Mouse (Mus musculus) MEL (cell line): ENCODE measurements around the gene Shtn1. TPM values are rescaled to one million over a fixed set of nuclear protein-coding genes. Genes with fewer than 3 reads are reported as not detected.

Experiments used
- DNase-seq: peaks from one replicate; pipeline ENCODE4 v3.0.0; 2011; ENCODE audit warnings: low read depth, low spot score
- H3K27ac ChIP-seq: 2 replicates; pipeline ENCODE4 v1.5.1; 2012; ENCODE audit warnings: low read depth, mild to moderate bottlenecking, control low read depth, low read length, moderate library complexity; ENCODE audit not compliant: control insufficient read depth
- H3K27me3 ChIP-seq, 2 experiments: fragments of 150-350 bp in 1 of 2; sonication (generic) in 1 of 2; 2 replicates each; pipeline ENCODE4 v1.6.1; 2012; ENCODE audit warnings: low read length in 2 of 2, mild to moderate bottlenecking in 2 of 2, improper control_type of control experiment in 1 of 2, moderate library complexity in 1 of 2; ENCODE audit not compliant: insufficient read depth in 2 of 2, control insufficient read depth in 1 of 2
- H3K36me3 ChIP-seq, 2 experiments: 2 replicates each; pipeline ENCODE4 v1.6.1; 2012 to 2014; ENCODE audit warnings: low read length in 2 of 2, improper control_type of control experiment in 1 of 2, inconsistent platforms in 1 of 2, mild to moderate bottlenecking in 1 of 2; ENCODE audit not compliant: insufficient read depth in 2 of 2, control insufficient read depth in 1 of 2
- H3K4me1 ChIP-seq, 2 experiments: fragments of 150-350 bp in 1 of 2; sonication (generic) in 1 of 2; 2 replicates each; pipeline ENCODE4 v1.6.1; 2012; ENCODE audit warnings: low read length in 2 of 2, improper control_type of control experiment in 1 of 2, mild to moderate bottlenecking in 1 of 2; ENCODE audit not compliant: insufficient read depth in 2 of 2, control insufficient read depth in 1 of 2
- H3K4me3 ChIP-seq, 2 experiments: fragments of 150-350 bp in 1 of 2; sonication (generic) in 1 of 2; 2 replicates each; pipeline ENCODE4 v1.5.1; 2012; ENCODE audit warnings: low read depth in 2 of 2, low read length in 2 of 2, mild to moderate bottlenecking in 2 of 2, moderate library complexity in 2 of 2, control low read depth in 1 of 2, improper control_type of control experiment in 1 of 2; ENCODE audit not compliant: control insufficient read depth in 1 of 2, insufficient read depth in 1 of 2
- H3K79me2 ChIP-seq: 2 replicates; pipeline ENCODE4 v1.6.1; 2012; ENCODE audit warnings: mild to moderate bottlenecking, low read length, moderate library complexity; ENCODE audit not compliant: control insufficient read depth, poor library complexity, insufficient read depth
- H3K9ac ChIP-seq: 2 replicates; pipeline ENCODE4 v1.6.1; 2012; ENCODE audit warnings: low read depth, mild to moderate bottlenecking, control low read depth, low read length, moderate library complexity; ENCODE audit not compliant: control insufficient read depth, poor library complexity, severe bottlenecking
- H3K9me3 ChIP-seq: fragments of 150-350 bp; sonication (generic); replicated peaks from 2 replicates; pipeline ENCODE4 v1.6.1; 2012; ENCODE audit warnings: mild to moderate bottlenecking, low read length, improper control_type of control experiment, moderate library complexity; ENCODE audit not compliant: insufficient read depth
- BHLHE40 ChIP-seq: IDR thresholded peaks from 2 replicates; pipeline ENCODE4 v1.6.1; 2012; ENCODE audit warnings: low read depth, mild to moderate bottlenecking, inconsistent platforms, low read length, improper control_type of control experiment, borderline replicate concordance
- CHD1 ChIP-seq: IDR thresholded peaks from 2 replicates; pipeline ENCODE4 v1.6.1; 2012; ENCODE audit warnings: low read depth, mild to moderate bottlenecking, inconsistent platforms, low read length, improper control_type of control experiment
- CHD2 ChIP-seq: IDR thresholded peaks from 2 replicates; pipeline ENCODE4 v1.6.1; 2011; ENCODE audit warnings: low read length, improper control_type of control experiment
- CTCF ChIP-seq, 3 experiments: IDR thresholded peaks in 2 of 3; conservative IDR thresholded peaks in 1 of 3; 2 replicates each; pipeline ENCODE4 v1.5.1; 2011 to 2012; ENCODE audit warnings: low read length in 3 of 3, low read depth in 2 of 3, mild to moderate bottlenecking in 2 of 3, improper control_type of control experiment in 1 of 3, inconsistent platforms in 1 of 3, mixed read lengths in 1 of 3, moderate library complexity in 1 of 3; ENCODE audit not compliant: control insufficient read depth in 1 of 3, insufficient read depth in 1 of 3, poor library complexity in 1 of 3, severe bottlenecking in 1 of 3
- GABPA ChIP-seq: IDR thresholded peaks from 2 replicates; pipeline ENCODE4 v1.6.1; 2012; ENCODE audit warnings: low read depth, mild to moderate bottlenecking, inconsistent platforms, low read length, improper control_type of control experiment, moderate library complexity
- GATA1 ChIP-seq: IDR thresholded peaks from 2 replicates; pipeline ENCODE4 v1.6.1; 2011; ENCODE audit warnings: low read depth, low read length, improper control_type of control experiment
- JUND ChIP-seq: IDR thresholded peaks from 2 replicates; pipeline ENCODE4 v1.6.1; 2011; ENCODE audit warnings: low read depth, mild to moderate bottlenecking, improper control_type of control experiment, low read length
- KAT2A ChIP-seq: conservative IDR thresholded peaks from 2 replicates; pipeline ENCODE4 v1.6.1; 2012; ENCODE audit warnings: low read depth, low read length, improper control_type of control experiment, inconsistent platforms
- MEF2A ChIP-seq: IDR thresholded peaks from 2 replicates; pipeline ENCODE4 v1.6.1; 2014; ENCODE audit warnings: low read depth, mild to moderate bottlenecking, inconsistent platforms, low read length, improper control_type of control experiment; ENCODE audit not compliant: poor library complexity, insufficient replicate concordance, severe bottlenecking; ENCODE audit errors: extremely low read depth
- MYB ChIP-seq: IDR thresholded peaks from 2 replicates; pipeline ENCODE4 v1.6.1; 2011; ENCODE audit warnings: mild to moderate bottlenecking, low read depth, low read length, improper control_type of control experiment
- MYC ChIP-seq: IDR thresholded peaks from 2 replicates; pipeline ENCODE4 v1.6.1; 2011; ENCODE audit warnings: low read depth, mild to moderate bottlenecking, low read length, improper control_type of control experiment, moderate library complexity
- NELFE ChIP-seq: IDR thresholded peaks from 2 replicates; pipeline ENCODE4 v1.6.1; 2011; ENCODE audit warnings: low read depth, low read length, improper control_type of control experiment
- NRF1 ChIP-seq: IDR thresholded peaks from 2 replicates; pipeline ENCODE4 v1.6.1; 2014; ENCODE audit warnings: low read depth, mild to moderate bottlenecking, inconsistent platforms, low read length, improper control_type of control experiment, moderate library complexity; ENCODE audit not compliant: poor library complexity, insufficient read depth, severe bottlenecking
- POLR2A ChIP-seq, 2 experiments: IDR thresholded peaks; 2 replicates each; pipeline ENCODE4 v1.6.1; 2011 to 2012; ENCODE audit warnings: low read length in 2 of 2, mild to moderate bottlenecking in 2 of 2, control low read depth in 1 of 2, improper control_type of control experiment in 1 of 2, low read depth in 1 of 2, moderate library complexity in 1 of 2; ENCODE audit not compliant: control insufficient read depth in 1 of 2, insufficient read depth in 1 of 2, poor library complexity in 1 of 2
- RAD21 ChIP-seq: IDR thresholded peaks from 2 replicates; pipeline ENCODE4 v1.6.1; 2011; ENCODE audit warnings: mild to moderate bottlenecking, low read depth, low read length, improper control_type of control experiment
- RCOR1 ChIP-seq: IDR thresholded peaks from 2 replicates; pipeline ENCODE4 v1.6.1; 2012; ENCODE audit warnings: low read depth, mild to moderate bottlenecking, inconsistent platforms, low read length, improper control_type of control experiment
- SIN3A ChIP-seq: IDR thresholded peaks from 2 replicates; pipeline ENCODE4 v1.6.1; 2012; ENCODE audit warnings: low read length, improper control_type of control experiment, inconsistent platforms
- USF2 ChIP-seq, 2 experiments: IDR thresholded peaks; 2 replicates each; pipeline ENCODE4 v1.6.1; 2011 to 2012; ENCODE audit warnings: improper control_type of control experiment in 2 of 2, low read length in 2 of 2, borderline replicate concordance in 1 of 2, inconsistent platforms in 1 of 2, low read depth in 1 of 2, mild to moderate bottlenecking in 1 of 2; ENCODE audit not compliant: insufficient read depth in 1 of 2
- ZKSCAN1 ChIP-seq: IDR thresholded peaks from 2 replicates; pipeline ENCODE4 v1.6.1; 2012; ENCODE audit warnings: low read depth, mild to moderate bottlenecking, inconsistent platforms, low read length, improper control_type of control experiment, moderate library complexity
- ZNF384 ChIP-seq: IDR thresholded peaks from 2 replicates; pipeline ENCODE4 v1.6.1; 2012; ENCODE audit warnings: low read depth, mild to moderate bottlenecking, inconsistent platforms, low read length, improper control_type of control experiment
- polyA plus RNA-seq, 2 experiments: library from polyadenylated mRNA; stranded (reverse) in 1 of 2; unstranded in 1 of 2; fragments of >175 nt in 1 of 2; fragments of >200 nt in 1 of 2; gene quantifications; 2 replicates each; pipeline versions ENCODE4 v1.2.1 to v1.2.4; 2012; ENCODE audit warnings: low replicate concordance in 2 of 2, low read depth in 1 of 2; ENCODE audit not compliant: insufficient read length in 2 of 2, insufficient read depth in 1 of 2, missing spikeins in 1 of 2
- total RNA-seq: library from RNA; depleted of rRNA; stranded (reverse); fragments of 300-350 nt; gene quantifications from 2 replicates; pipeline ENCODE4 v1.2.3, GENCODE M21; 2012

Gene Shtn1
- total and polyA plus RNA-seq, 3 experiments: 0.17 TPM; not detected in 2

- TF ChIP-seq CHD2 (no peak; the same call in 1 of the 2 replicates), RCOR1 (peak; percentile 51), RAD21 (no peak), CTCF (IDR thresholded peaks at IDR 0.05 in 2 of 3, conservative IDR thresholded peaks at IDR 0.05 in 1 of 3; ENCODE audit: control insufficient read depth in 1 of 3, insufficient read depth in 1 of 3, low read depth in 2 of 3, low read length in 3 of 3, poor library complexity in 1 of 3, severe bottlenecking in 1 of 3) (no peak)
These were observed 97.3 kb downstream of the Shtn1 start (continued) for GRCm38 (mm10) chr19:58978401-58979171.

GRCm38 (mm10) chr19:58975216-58975863 is 100.6 kb downstream of the Shtn1 start:
- Histone ChIP-seq H3K79me2 (no peaks in the 10 kb centered on the region), H3K27me3 (no peaks in the 10 kb centered on the region), H3K36me3 (peaks cover 0 to 5% of the 10 kb centered on the region in 2 experiments; a peak in 2 of 4 replicates), H3K4me3 (no peak overlapping the region), H3K9me3 (no peaks in the 10 kb centered on the region), H3K4me1 (peaks cover 3 to 10% of the 10 kb centered on the region in 2 experiments; a peak in 2 of 4 replicates), H3K9ac (no peak overlapping the region), H3K27ac (no peak overlapping the region)
- DNase-seq: no peak
- TF ChIP-seq MYC: no peak
- no peak for TF ChIP-seq ZKSCAN1
- TF ChIP-seq JUND: no peak
- TF ChIP-seq SIN3A: no peak
- TF ChIP-seq USF2 (IDR thresholded peaks at IDR 0.05; ENCODE audit: borderline replicate concordance in 1 of 2, insufficient read depth in 1 of 2, low read depth in 1 of 2, low read length in 2 of 2): no peak
- TF ChIP-seq ZNF384: no peak
- TF ChIP-seq CHD1: no peak
- TF ChIP-seq GATA1: no peak
- TF ChIP-seq NRF1: no peak
- TF ChIP-seq KAT2A: no peak
- no peak for TF ChIP-seq MEF2A
- no peak for TF ChIP-seq POLR2A (IDR thresholded peaks at IDR 0.05; ENCODE audit: control insufficient read depth in 1 of 2, insufficient read depth in 1 of 2, low read depth in 1 of 2, low read length in 2 of 2, poor library complexity in 1 of 2)
- no peak for TF ChIP-seq MYB
- no peak for TF ChIP-seq GABPA
- TF ChIP-seq CHD2: no peak
- TF ChIP-seq CTCF (IDR thresholded peaks at IDR 0.05 in 2 of 3, conservative IDR thresholded peaks at IDR 0.05 in 1 of 3; ENCODE audit: control insufficient read depth in 1 of 3, insufficient read depth in 1 of 3, low read depth in 2 of 3, low read length in 3 of 3, poor library complexity in 1 of 3, severe bottlenecking in 1 of 3): no peak
- TF ChIP-seq NELFE: no peak
- TF ChIP-seq RCOR1: no peak
- no peak for TF ChIP-seq BHLHE40
